Mouse (Mus musculus) urinary bladder, postnatal 25 days (tissue): ENCODE results near the gene Gm28038.
A peak's percentile ranks its signal among the peaks of the same experiment; 100 is the strongest.

Source experiments
- DNase-seq: peaks from one replicate; pipeline ENCODE4 v3.0.0; 2022; ENCODE audit warnings: low spot score

The Gm28038 gene

DNA sequence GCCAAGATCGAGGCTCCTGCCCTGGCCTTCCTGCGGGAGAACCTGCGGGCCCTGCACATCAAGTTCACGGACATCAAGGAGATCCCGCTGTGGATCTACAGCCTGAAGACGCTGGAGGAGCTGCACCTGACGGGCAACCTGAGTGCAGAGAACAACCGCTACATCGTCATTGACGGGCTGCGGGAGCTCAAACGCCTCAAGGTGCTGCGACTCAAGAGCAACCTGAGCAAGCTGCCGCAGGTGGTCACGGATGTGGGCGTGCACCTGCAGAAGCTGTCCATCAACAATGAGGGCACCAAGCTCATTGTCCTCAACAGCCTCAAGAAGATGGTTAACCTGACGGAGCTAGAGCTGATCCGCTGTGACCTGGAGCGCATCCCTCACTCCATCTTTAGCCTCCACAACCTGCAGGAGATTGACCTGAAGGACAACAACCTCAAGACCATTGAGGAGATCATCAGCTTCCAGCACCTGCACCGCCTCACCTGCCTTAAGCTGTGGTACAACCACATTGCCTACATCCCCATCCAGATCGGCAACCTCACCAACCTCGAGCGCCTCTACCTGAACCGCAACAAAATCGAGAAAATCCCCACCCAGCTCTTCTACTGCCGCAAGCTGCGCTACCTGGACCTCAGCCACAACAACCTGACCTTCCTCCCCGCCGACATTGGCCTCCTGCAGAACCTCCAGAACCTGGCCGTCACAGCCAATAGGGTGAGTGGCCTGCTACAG is 24.1 kb upstream of the Gm28038 start:
- no peak for DNase-seq

DNA sequence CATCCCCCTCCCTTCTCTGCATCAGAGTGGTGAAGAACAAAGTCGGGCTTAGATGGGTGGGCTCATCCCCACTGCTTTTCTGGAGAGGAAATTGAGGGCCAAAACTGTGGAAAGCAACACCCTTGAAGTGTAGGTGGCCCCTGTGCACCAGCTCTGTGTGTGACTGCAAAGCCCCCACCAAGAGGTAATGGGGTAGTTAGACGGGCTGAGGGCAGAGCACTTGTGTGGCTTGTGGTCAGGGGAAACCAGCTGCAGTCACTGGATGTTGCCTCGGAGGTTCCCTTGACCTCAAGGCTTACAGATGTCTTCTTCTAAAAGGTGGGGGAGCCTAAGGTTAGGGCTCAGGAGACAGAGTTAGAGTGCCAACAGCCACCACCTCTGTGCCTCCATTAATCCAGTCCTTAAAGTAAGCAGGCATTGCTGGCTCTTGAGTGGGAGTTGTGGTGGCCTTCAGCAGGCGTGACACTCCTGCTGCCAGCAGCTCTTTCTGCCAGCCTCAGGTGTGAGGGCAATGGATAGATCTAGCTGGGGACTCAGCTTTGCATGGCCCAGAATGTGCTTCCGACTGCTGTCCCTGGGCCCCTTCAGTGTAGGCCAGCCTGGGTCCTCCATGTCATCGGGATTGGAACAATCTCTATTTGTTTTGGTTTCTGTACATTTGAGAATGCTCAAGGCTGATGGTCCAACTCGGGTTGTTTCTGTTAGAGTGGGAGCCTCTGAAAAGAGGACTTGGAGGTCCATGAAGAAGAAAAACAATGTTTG is 23.0 kb upstream of the Gm28038 start:
- no peak for DNase-seq

DNA sequence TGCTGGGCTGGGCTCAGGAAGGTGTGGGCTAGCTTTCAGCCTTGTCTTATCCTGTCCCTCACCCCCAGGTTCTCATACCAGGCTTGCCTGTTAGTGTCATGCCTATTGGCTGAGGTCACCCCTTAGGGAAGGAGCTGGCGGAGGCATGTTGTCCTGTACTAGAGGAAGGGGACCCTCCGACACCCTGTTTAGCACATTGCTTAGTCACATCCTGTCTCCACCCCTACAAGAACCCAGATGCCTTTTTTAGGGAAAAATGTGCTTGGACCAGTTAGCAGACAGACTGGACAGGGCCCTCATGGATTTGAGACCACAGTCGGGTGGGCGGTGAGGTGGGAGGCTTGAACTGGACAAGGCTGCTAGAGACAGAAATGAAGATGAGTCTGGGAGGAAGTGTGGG is 22.2 kb upstream of the Gm28038 start:
- DNase-seq: no peak

DNA sequence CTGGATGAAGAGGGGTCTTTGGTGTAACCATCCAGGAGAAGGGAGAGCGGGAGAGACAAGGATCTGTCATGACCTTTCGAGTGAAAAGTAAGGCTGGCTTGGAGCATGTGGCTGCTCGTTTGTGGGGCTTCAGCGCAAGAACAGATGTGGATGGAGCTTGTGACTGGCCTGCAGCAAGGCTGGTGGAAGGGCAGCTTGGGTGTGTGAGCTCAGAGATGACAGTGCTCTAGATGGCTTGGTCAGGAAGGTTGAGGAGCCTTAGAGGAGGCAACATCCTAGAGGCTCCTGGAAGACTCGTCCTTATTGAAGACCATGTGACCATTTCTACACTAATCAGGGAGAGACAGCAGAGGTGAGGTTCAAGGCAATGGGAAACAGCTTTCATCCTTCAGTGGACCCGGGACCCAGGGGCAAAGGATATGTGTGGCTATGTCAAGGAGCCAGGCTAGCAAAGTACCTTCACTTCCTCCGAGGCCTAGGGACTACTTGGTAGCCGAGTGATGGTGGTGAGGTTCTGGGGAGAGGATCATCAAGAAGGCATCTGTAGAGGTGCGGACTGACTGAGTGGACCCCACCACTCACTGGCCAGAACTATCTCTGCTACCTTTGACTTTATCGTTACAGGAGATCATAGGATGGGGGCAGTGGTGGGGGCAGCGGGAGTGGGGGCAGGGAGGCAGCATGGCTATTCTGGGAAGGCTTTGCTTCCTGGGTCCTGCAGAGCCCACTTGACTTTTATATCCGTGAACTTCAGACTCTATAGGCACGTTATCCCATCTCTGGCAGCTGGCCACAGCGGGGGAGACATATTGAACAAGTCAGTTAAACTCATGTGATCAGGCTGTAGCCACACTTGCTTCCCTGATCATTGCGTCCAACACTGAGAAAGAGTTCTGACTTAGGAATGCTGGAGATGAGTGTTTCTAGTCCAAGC is 21.4 kb upstream of the Gm28038 start:
- no peak for DNase-seq

DNA sequence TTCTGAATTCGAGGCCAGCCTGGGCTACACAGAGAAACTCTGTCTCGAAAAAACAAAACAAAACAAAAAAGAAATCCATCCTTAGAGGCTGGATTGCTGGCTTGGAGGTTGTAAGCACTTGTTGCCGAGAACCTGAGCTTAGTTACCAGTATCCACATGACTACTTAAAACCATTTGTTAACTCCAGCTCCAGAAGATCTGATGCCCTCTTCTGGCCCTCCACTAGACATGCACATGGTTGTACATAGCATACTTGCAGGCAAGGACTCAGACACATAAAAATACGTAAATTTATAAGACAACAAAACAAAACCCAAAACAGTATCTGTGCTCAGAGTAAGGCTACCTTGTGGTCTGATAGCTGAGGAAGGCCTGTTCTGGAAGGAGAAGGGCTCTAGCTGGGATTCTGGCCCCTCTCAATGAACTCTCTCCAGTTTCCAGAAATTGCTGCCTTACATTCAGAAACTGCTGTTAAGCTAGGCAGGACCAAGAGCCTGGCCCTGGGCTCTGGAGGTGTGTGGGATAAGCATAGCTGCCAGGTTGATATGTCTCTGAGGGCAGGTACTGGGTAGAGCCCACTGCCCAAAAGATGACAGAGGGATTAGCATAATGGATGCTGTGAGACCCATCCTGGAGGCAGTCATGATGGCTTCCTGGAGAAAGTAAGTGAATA is 19.6 kb upstream of the Gm28038 start:
- DNase-seq: no peak

DNA sequence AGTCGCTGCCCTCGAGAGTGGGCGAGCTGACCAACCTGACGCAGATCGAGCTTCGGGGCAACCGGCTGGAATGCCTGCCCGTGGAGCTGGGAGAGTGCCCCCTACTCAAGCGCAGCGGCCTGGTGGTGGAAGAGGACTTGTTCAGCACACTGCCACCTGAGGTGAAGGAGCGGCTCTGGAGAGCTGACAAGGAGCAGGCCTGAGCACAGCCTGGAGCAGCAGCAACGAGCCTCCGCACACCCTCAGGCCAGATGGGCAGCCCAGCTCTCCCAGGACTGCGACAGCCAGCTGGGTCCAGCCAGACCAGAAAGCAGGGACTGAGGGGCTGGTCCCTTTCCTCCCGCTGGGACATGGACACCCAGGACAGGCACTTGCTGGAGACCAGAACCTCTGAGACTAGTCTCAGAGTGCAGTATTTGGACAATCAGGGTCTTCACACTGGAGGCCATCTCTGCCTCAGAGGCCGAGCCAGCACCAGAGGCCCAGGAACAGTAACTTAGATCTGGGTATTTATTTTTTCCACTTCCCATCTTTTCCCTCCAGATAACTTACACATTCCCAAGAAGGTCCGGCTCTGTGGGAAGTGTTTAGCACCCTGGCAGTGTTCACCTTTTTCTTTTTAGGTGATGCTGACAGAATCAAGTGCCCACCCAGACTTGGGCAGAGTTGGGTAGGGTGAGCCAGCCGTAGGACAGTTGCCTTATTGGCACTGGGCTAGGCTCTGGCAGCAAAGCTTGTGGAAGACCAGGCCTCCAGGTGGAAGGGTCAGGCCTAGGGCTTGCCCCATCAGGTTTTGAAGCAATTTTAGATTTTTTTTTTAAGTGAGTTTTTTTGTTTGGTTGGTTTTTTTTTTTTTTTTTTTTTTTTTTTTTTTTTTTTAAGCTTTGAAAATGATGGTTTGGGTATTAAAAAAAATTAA is 18.7 kb upstream of the Gm28038 start:
- DNase-seq: no peak

DNA sequence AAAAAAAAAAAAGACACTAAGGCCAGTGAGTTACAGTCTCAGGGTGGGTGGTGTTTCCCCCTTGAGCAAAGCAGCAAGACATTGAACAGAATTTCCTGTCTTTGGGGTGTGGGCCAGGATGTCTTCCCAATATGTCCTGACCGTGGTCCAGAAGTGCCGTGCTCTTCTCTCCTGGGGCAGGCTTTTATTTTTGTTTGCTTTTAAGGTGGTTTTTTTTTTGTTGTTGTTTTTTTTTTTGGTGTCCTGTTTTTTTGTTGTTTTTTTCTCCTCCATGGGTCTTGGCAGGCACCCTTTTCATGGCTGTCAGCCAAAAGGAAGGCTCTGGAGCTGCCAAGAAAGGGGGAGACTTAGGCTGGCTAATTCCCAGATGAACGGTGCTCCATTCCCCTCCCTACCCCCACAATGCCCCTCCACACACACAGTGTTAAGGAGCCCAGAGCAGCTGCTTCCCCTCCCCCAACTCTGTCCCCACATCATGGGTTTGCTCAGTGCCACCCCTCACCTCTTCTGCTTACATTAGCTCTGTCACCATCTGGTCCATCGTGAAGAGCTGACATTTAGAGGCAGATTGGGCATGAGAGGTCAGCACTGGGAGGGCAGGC is 17.9 kb upstream of the Gm28038 start:
- no peak for DNase-seq

DNA sequence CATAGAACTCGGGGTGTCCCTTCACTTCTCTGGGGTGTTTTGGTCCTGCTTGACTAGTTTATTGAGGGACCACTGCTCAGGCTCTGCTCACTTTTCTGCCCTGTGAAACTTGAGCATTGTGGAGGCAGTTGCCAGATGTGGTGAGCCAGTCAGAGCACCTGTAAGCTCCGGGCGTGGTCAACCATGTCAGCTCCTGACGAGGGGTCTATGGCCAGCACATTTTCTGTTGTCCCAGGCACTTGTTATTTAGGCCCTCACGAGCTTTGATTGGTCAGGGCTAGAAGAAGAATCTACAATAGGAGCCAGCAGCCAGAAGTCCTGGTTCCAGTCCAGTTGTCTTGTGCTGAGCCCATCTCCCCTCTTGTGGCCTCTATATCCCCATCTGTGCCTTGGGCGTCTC is 17.0 kb upstream of the Gm28038 start:
- DNase-seq: no peak

DNA sequence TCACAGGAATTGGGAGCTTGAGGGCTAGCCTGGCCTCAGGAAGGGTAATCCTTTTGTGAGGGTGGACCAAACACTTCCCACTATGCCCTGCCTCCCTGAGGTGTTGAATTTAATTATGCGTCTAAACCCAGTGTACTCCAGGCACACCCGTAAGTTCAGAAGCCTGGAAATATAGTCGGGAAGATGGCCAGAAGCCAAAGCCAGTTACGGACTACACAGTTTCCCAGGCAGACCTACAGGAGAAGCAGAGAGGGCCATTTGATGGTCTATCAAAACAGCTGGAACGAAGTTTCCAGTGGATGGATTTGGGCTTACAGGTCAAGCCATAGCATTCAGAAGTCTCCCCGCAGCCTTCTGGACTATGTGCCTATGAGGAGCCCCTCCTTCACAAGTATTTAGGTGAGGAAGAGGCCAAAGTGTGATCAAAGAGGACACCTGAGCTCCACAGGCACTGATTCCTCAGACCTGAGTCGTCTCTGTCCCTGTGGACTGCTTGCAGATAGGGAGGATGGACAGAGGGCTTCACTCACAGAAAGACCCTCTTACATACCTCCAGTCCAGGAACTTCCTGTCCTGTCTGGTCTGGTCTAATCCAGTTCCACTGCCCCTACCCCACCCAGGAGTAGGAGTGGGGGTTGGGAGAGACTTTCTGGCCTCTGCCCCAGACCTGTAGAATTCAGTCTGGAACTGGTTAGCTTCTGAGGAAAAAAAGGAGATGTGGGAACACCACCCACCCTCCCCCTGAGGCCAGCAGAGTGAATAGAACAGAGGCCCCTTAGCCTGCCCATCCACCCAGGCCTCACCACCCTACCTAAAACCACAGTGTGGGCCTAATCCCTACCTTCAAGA is 15.9 kb upstream of the Gm28038 start:
- no peak for DNase-seq

DNA sequence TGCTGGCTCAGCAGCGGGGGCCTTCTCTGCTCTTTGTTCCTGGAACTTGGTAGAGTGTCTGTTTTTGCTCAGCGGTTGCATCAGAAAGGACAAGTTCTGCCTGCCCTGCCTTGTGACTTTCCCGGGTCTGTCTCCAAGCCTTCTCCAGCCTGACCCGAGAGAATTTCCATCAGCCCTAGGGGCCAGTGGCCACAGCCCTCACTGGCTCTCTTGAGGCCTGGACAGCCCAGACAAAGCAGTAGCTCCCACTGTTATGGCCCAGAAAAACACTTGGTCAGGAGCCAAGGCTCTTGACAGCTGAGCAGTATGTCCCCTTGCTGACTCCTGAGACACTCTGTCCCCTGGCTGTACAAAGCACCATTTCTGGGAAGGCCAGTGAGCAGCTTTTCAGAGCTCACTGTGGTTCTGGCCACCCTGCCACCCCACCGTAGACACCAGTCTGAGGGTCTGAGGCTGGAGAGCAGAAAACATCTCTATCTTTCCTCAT is 15.0 kb upstream of the Gm28038 start, which contains the start of gene Phyhd1:
Gene Phyhd1, plus strand, starts transcription at position 437 of the 487 bp plus-strand sequence.
- DNase-seq: no peak

DNA sequence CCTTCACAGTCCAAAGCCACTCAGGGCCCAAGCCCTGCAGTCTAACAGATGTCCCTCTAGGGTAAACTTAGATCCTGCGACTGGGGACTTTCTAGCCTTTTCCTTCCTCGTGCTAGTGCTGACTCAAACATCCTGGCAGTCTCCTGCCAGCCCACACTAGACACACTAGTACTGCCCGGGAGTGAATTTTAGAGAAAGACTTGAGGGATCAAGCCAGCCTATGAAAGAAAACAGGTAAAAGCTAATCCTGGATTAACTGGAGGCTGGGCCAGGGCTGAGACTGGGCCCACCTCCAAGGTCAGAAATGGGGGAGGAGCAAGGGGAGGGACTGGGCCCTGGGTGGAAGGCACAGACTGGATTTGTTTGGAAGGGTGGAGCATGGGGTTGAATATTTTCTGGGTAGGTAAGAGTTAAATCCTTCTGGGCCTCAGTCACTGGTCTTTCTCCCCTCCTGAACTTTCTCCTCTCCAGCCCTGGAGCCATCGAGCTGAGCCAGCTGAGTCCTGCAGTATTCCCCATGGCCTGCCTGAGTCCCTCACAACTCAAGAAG is 14.4 kb upstream of the Gm28038 start:
- DNase-seq: peak; percentile 65

DNA sequence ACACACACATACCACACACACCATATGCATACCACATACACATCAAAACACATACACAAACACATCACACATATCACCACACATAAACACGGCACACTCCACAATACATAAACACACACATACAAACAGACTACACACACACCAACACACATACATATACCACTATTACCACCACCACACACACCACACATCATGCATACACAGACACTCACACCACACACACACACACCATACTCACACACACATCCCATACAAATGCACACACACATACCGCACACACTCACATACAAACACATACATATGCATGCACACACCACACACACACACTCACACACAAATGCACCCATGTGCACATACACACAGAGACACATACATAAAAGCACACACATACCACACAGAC is 13.4 kb upstream of the Gm28038 start:
- DNase-seq: no peak

DNA sequence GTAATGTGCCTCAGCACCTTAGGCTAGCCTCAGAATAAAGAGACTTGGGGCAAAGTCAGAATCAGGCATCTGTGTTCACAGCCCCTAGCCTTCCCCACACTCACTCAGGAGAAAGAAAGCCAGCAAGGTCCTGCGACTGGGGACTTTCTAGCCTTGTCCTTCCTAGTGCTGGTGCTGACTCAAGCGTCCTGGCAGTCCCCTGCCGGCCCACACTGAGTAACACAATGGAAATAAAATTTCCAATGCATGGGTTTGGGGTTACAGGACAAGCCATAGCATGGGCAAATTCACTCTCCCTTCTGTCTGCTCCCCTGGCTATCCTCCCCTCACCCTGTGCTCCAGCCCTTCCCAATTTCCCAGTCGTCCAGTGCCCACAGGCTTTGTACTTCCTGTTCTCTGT is 12.5 kb upstream of the Gm28038 start:
- no peak for DNase-seq

DNA sequence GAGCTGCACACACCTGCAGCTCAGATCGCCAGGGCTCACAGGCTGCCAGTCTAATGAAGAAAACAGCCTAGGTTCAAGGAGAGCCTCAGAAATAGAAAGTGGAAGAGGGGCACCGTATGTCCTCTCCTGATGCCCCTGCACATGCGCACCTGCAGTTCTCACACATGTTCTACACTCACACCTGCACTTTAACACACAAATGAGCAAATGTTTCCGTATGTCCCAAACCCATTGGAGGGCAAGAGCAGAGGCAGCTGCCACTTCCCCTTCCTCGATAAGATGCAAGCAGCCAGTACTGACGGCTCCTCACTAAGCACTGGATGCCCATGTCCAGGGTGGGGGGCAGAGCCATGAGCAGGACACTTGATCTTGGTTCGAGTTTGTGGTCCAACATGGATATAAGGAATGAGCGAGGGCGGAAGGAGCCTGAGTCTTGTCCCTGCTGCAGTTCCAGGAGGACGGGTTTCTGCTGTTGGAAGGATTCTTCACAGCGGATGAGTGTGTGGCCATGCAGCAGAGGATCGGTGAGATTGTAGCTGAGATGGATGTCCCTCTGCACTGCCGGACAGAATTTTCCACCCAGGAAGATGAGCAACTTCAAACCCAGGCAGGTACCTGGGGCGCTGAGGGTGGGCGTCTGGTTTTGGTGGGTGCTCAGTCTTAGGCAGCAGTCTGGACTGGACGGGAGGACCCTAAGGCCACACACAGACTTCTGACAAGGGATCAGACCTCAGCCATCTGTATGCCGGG is 11.4 kb upstream of the Gm28038 start:
- DNase-seq: no peak

DNA sequence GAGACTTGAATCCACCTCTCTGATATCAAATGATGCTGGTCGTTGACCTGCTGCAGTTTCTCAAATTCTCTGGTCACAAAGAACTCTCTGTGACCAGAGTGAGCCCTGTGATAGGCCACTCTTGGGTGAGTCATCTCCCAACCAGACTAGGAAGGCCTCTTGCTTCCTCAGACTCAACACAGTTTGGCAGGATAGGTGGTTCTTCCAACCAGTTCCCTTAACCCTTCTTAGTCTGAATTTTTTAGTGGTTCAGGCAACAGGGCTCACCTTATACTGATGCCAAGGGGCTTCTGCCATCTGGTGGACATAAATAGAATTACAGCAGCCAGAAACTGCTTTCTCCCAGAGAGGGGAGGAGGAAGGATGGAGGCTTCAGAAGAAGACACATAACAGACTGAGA is 10.7 kb upstream of the Gm28038 start:
- peak; percentile 48 for DNase-seq

DNA sequence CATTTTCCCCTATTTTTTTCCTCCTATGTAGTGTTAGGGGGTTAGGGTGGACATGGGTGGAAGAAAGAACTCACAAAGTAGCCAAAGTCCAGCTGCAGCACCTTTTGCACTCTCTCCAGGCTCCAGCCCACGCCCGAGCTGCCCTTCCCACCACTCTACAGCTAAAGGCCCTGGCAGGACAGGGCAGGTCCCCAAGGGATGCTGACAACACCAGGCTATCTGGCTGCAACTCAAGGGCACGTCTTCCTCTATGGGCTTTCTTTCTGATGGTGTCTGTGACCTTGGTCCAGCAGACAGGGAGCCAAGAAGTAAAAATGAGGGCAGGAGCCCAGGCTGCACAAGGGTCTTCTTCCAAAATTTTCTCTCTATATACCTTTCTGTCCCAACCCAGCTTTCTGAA is 808 bp downstream of the Gm28038 start:
- DNase-seq: no peak

DNA sequence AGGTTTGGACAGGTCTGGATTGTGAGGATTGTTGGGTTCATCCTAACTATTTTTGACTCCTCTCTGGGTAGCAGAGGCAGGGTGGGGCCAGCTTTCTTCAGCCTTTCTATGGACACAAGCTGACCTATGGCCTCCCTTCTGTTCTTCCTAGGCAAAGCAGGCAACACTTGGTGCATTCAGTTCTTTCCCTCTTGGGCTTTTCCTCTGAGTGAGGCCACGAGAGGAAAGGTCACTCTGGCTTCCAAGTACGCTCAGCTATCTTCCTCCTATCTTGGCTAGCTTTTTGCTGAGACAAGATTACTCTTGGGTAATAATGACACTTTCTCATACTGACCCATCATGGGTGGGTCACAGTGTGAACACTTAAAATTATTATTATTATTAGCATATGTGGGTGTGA is 2.4 kb downstream of the Gm28038 start:
- DNase-seq: no peak

DNA sequence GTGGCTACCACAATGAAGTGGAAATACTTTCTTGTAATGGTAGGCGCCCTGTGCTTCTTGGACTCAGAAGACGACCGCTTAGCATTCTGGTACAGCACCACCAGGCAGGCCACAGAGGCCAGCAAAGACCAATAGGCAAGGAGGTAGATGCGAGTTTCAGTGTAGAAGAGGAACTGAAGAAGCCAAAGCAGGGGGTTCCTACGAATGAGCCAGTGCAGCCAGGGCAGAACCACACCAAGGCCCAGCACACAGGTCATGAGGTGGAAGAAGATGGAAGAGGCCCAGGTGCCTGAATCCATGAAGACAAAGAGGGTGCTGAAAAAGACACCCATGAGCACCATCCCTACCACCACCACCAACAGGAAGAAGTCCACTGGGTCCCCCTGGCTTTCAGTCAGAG is 4.2 kb downstream of the Gm28038 start:
- no peak for DNase-seq
